Mouse (Mus musculus): Measurements from ENCODE around the gene Ggcx.
A peak's percentile ranks its signal among the peaks of the same experiment; 100 is the strongest.

Gene Ggcx

DNA sequence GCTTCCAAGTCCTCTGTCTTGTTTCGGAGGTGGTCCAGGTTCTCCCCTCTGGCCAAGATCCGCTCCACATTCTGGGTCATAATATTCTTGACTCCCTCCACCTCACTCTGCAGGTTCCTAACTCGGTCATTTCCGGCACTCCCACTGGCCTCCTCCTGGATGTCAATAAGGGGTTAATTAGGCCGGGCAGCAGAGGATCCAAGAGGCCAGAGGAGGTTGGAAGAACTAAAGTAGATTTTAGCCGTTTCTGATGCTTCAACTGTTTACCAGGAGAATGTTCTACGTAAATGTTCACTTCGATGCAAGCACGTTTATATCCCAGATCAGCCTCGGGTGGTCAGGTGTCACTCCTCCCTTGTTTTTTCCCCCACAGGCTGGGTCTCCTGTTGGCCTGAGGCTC, 25.8 kb upstream of the Ggcx start:
- no peak for DNase-seq

DNA sequence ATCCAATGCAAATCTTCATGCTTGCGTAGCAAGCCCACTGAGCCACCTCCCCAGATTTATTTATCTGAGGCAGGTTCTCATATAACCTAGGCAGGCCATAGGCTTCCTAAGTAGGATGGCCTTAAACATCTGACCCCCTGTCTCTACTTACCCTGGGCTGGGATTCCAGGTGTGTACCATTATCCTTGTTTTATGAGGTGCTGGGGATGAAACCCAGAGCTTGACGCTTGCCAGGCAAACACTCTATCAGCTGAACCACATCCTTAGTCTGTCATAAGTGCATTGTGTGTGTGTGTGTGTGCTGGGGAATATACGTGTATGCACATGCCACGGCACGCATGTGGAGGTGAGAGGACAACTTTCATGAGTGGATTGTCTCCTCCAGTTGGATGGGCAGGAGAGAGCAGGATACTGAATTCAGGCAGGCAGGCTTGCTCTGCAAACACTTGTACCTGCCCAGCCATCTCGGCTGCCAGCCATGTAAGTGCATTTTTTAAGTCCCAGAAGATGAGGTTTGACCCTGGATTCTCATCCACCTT, 25.2 kb upstream of the Ggcx start:
- no peak for DNase-seq

DNA sequence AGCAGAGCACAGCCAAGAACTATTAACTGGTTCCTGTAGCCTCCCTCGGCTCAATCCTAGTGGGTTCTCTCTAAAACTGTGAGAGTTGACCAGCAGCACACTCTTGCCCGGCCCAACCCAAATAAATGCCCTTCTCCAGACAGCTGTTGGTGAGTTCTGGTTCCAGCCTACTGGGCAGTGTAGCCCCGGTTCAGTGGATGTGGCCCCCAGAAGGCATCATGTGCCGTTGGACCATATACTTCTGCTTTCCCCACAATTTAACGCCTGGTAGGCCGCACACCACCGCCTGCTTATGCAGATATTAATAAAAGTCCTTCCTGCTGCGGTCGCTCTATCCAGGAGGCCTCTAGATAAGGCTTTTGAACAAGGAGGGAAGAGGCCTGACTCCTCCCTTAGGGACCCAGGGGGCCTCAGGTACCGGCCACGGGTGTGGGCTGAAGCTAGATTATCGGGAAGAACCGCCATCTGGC, 24.6 kb upstream of the Ggcx start:
- peak; percentile 12 for DNase-seq

DNA sequence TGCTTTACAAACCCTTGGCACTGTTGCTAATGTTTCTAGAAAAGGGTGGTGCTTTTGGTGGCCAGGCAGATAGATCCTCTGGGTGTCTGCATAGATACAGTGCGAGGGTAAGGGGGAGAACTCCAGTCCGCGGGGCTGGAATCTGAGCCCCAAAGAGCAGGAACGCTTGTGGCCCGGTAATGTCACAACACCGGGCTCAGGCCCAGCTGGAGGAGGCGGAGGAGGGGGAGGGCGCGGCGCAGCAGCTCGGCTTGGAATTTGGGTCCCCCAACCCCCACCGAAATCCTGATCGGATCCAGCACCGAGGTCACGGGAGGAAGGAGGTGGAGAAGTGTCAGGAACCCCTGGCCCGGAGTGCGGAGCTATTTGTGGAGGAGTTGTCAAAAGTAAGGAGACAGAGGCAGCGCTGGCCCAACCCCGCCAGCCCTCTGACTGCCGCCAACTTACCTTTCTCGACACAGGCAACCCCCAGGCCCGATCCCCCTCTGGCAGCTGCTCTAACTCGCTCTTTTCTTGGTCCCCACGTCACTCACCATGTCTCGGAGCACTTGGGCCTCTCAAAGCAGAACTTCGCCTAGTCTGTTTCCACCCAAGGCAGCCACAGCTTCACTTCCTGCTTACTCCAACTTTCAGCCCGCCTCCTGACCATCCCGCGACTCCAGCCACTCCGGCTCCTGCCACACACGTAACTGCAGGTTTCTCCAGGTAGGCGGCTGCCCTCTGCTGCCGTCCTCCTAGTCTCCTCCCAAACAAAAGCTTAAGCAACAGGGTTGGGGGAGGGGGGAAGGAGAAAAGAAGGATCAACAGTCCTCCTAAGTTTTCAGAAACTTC, 24.0 kb upstream of the Ggcx start, which contains the start of gene Vamp8:
Gene Vamp8 (minus strand): TSS at position 763 of the 831 bp plus-strand sequence.
- peak; percentile 69 for DNase-seq

GRCm38 (mm10) chr6:72390795-72391521, 23.1 kb upstream of the Ggcx start:
- peak; percentile 30 for DNase-seq

- no peak for DNase-seq
These were observed 21.8 kb upstream of the Ggcx start for GRCm38 (mm10) chr6:72392341-72392740.

- no peak for DNase-seq
These were observed 17.3 kb upstream of the Ggcx start for GRCm38 (mm10) chr6:72396837-72397251.

DNA sequence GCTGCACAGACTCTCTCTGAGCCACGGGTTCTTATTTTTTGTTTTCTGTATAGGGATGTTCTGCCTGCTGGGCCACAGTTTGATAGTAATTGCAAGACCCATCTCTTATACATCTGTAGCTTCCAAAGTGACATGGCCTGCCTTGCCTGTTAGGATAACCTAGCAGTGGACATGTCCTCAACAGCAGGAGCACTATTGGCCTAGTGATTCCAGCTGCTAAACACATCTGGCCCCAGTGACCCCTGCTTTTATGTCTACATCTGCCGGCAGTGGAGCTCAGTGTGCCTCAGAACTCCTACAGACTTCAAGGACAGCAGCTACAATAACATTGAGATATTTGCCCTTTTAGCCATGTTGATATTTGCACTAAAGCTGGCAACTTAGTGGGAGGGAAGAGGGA, 14.1 kb upstream of the Ggcx start:
- DNase-seq, result no peak

- DNase-seq, result peak; percentile 80
These were observed 12.2 kb upstream of the Ggcx start for GRCm38 (mm10) chr6:72401875-72402274.

- DNase-seq, result no peak
These were observed 8.8 kb upstream of the Ggcx start for GRCm38 (mm10) chr6:72405356-72405755.

GRCm38 (mm10) chr6:72407119-72407518, 7.0 kb upstream of the Ggcx start:
- peak; percentile 89 for DNase-seq

GRCm38 (mm10) chr6:72409567-72409966, 4.5 kb upstream of the Ggcx start:
- peak; percentile 71 for DNase-seq

DNA sequence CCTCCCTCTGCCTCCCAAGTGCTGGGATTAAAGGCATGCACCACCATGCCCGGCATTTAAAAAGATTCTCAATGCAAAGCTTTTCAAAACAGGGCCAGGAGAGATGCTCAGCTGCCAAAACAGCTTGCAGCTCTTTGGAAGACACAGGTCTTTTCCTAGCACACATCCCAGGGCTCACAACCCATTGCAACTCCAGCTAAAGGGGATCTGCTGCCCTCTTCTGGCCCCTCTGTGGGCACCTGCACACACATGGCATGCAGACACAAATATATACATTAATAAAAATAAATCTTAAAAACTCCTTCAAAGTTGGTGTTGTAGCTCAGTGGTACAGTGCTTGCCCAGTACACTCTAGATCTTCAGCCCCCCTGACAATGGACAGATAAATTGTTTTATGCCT, 4.1 kb upstream of the Ggcx start:
- no peak for DNase-seq

DNA sequence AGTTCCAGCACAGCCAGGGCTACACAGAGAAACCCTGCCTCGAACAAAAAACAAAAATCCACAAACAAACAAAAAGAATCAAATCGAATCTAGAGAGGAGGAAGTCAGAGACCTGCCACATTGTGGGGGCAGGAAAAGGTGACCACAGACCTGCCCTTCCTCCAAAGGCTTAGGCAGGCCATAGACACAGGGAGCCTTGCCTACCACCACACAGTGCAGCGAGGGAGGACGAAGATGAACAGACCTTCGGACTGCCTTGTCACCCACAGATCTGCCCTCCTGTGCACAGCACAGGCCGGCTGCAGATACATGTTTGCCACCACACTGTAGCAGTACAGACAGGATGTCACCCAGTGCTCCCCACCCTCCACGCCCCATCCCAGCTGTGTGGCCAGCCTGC, 3.6 kb upstream of the Ggcx start:
- no peak for DNase-seq

DNA sequence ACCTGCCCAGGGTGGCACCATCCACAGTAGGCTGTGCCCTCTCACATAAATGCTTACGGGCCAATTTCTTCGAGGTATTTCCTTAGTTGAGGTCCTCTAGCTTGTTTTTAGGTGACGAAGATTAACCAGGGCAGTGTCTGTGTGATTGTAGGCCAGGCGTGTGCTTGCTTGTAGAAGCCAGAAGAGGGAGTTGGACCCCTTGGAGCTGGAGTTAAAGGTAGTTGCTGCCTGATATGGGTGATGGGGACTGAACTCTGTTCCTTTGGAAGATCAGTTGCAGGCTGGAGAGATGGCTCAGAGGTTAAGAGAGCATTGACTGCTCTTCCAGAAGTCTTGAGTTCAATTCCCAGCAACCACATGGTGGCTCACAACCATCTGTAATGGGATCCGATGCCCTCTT, 1.1 kb downstream of the Ggcx start:
- DNase-seq, result no peak

- no peak for DNase-seq
These were observed 2.1 kb downstream of the Ggcx start for GRCm38 (mm10) chr6:72415964-72416772.

DNA sequence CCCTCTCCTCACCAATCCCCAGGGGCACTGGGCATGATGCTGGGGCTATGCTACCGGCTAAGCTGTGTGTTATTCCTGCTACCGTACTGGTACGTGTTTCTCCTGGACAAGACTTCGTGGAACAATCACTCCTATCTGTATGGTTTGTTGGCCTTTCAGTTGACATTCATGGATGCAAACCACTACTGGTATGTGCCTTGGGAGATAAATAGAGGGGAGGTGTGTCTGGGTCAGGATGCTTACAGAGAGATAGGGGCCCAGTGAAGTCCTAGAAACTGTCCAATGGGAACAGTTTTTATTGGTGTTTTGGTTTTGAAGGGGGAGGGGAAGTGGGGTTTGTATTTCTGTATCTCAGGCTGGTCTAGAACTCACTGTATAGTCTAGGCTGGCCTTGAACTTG, 4.2 kb downstream of the Ggcx start:
- no peak for DNase-seq

- DNase-seq, result no peak
These were observed 5.7 kb downstream of the Ggcx start for GRCm38 (mm10) chr6:72419806-72420205.

DNA sequence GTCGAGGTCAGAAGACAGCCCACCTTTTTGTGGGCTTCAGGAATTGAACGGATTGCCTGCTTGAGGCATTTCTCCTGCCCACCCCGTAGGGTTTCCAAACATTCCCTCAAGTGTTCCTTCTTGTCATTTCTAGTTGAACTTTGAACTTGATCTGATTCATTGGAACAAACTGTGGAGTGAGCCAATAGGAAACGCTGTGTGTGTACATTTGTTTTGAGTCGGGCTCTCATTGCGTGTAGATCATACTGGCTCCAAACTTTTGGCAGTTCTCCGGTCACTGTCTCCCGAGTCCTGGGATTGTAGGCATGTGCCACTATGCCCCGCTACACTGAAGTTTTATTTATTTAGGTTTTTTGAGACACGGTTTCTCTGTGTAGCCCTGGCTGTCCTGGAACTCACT, 6.8 kb downstream of the Ggcx start:
- DNase-seq, result no peak

GRCm38 (mm10) chr6:72425646-72426045, 11.5 kb downstream of the Ggcx start:
- DNase-seq, result no peak

- peak; percentile 82 for DNase-seq
These were observed 13.9 kb downstream of the Ggcx start for GRCm38 (mm10) chr6:72428036-72428435.

GRCm38 (mm10) chr6:72429061-72429842, 15.1 kb downstream of the Ggcx start:
- no peak for DNase-seq
